Mouse (Mus musculus) naive thymus-derived CD4-positive, alpha-beta T cell, adult 2 months (primary cell): ENCODE results near the gene Rsad2.
"Not testable (repeated sequence)": the region's sequence is repeated elsewhere in the genome, so short reads cannot be mapped to it uniquely, and the experiment has no call there.

Source experiments
- DNase-seq: peaks from one replicate; pipeline ENCODE4 v3.0.0-alpha.2; 2011; ENCODE audit warnings: low read depth

Rsad2 gene

DNA sequence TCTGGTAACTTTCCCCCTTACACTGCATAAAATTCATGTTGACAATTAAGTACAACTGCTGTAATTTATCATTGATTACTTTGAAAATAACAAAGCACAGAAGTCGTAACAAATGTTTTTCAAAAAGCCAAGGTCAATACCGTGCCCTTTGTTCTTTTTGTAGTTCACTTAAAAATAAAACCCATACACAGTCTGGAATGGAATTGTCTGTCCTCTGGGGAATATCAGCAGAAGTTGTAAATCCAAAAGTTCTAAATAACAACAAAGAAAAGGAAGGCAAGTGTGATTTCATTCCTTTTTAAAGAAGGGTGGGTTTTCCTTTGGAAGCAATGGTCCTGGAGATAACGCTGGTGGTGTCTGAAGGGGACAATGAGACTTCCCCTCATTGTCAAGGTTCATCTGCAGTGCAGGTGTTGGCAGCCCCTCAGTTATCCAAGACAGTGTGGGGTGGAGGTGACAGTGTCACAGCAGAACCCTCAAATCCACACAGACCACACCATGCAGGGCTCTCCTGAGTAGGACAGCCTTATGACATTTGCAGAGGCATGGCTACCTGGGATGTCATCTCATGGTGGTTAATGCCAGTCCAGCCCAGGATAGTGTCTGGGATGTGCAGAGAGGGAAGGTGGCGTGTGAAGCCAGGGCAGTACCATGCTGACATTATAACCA is 9.7 kb downstream of the Rsad2 start:
- no peak for DNase-seq

DNA sequence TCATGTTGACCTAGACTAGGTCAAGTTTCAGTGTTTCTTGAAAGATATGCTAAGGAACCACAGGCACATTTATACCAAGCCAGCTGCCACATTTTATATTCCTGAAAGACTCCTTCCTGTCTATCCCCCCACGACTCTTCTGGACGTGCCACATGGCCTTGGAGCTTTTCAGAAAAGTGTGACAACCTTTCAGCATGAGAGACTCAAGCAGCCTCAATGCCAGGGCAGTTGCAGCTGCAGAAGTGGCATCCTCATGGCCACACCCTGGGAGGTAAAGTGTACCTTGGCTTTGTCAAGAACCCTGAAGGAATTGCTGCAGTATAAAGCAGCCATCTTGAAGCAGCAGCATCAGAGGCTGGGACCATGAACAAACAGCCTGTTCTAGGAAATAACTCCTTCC is 11.7 kb downstream of the Rsad2 start:
- no peak for DNase-seq

DNA sequence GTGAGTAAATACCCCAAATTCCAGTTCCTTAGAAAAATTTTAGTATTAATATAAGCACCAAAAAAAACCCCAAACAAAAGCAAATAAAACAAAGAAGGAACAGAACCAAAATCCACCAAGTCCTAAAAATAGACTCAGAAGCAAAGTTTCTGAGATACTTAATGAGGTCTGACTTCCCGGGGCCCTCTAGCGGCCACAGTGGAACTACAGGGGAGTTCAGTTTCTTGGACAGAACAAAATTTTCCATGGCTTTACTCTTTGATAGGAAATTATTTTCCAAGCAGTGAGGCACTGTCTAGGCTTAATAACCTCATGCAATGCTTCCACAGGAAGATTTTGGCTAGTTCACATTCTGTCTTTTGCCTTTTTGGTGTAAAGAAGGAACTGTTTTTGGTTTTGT is 12.2 kb downstream of the Rsad2 start:
- DNase-seq, result peak; percentile 74

DNA sequence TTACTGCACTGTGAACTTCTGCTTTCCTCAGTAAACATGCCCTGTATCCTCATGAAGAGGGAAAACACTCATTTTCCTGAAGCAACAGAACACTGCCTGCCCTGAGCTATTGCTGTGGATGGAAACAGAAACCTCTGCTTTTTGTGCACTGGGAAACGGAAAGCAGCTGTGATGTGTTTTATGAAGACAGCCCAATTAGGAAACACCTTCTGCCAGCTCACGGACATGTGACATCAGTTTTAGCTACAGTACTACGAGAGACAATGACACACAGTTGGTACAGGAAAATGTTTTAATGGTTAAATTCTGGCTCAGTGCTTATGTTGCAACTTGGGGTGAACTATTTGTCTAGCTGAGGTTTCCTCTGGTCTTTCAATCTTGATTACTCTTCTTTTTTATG is 16.9 kb downstream of the Rsad2 start:
- DNase-seq, result no peak

DNA sequence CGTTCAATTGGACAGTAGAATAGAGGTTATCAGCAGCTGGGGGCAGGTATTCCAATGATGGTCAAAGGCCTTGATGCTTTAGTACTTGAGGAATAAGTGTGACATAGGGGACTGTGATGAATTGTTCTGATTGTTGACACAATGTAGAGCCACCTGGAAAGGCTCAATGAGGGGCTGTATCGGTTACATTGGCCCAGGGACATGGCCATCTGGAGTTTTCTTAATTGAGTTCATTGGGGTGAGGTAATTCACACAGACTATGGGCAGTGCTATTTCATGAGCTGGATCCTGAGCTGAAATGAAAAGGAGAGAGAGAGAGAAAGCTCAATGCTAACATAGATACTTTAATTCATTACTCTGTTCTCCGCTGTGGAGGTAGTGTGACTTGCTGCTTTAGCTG is 18.3 kb downstream of the Rsad2 start:
- no peak for DNase-seq

DNA sequence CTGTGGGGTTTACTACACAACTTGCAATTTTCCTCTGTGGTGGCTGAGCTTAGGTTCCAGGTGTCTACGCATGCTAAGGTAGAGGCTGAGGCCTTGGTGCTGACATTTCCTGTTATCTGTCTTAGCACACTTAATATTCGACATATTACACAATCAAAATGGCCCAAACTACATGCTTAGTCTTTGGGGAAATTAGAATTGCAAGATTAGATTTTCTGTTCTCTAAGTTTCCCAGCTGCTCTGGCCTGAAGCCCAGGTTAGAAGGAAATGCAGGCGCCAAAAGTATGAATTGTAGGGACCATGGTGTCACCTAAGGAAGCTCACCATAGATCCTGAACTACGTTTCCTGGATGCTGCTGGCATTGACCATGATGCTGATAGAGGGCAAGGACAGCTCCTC is 19.9 kb downstream of the Rsad2 start:
- no peak for DNase-seq

DNA sequence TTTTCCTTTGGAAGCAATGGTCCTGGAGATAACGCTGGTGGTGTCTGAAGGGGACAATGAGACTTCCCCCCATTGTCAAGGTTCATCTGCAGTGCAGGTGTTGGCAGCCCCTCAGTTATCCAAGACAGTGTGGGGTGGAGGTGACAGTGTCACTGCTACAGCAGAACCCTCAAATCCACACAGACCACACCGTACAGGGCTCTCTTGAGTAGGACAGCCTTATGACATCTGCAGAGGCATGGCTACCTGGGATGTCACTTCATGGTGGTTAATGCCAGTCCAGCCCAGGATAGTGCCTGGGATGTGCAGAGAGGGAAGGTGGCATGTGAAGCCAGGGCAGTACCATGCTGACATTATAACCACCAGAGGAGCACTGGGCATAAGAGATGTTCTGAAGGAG is 27.5 kb downstream of the Rsad2 start:
- not testable (repeated sequence) for DNase-seq

DNA sequence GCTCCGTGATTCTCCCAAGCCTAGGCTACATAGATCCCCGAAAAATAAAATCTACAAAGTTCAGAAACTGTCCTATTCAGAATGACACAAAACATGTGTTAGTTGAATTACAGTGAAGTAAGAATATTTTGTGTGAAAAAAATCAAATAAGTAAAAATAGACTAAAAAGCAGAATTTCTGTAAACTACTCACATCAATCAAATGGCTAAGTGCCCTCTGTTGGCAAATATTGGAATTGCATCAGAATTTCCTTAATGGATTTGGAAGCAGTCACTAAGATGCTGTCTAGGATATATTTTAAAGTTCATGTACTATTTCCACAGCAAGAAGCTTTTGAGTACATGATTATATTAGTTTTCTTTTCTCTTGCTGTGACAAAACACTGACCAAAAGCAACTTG is 31.4 kb downstream of the Rsad2 start:
- DNase-seq, result peak; percentile 83

DNA sequence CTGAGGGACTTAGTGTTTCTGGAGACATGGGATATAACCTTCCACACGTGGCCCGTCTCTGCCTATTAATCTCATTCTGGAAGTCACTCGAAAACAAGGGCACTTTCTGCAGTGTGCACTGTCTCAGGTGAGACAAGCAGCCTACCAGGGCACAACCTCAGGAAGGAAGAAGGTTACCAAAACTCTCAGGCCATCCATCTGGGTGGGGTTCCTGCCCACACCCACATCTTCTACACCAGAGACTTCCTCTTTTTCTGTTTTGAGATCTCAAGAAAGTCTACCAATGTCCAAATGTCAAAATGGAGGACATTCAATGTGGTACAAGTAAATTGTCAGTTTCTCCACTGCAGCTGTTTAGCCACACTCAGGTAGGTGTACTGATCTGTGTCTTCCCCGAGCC is 37.9 kb downstream of the Rsad2 start:
- DNase-seq, result no peak

DNA sequence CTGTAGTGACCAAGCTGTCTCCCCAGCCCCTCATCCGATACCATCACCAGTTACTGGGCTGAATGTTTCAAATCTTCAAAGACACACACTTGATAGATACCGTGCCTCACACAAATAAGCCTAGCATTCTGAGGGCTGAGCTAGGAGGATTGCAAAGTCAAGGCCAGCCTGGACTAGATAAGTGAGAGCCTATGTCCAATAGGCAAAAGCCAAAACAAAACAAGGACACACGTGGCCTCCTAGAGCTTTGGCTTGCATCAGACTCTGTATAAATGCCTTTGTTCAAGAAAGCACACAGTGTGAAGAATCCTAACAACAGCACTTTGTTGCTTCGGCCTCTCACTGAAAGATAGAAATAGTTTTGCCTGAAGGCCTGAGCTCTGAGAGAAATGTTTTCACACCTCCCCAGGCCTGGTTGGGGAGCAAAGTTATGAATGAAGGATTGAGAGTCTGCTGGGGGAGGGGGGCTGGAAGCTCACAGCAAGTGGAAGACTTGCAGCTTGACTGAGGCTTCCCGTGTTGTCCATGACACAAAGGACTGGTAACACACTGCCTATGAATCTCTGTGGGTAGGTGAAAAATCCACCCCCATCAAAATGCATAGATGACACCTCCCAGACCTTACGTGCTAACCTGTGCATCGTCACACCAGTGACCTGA is 39.5 kb downstream of the Rsad2 start:
- DNase-seq, result no peak

DNA sequence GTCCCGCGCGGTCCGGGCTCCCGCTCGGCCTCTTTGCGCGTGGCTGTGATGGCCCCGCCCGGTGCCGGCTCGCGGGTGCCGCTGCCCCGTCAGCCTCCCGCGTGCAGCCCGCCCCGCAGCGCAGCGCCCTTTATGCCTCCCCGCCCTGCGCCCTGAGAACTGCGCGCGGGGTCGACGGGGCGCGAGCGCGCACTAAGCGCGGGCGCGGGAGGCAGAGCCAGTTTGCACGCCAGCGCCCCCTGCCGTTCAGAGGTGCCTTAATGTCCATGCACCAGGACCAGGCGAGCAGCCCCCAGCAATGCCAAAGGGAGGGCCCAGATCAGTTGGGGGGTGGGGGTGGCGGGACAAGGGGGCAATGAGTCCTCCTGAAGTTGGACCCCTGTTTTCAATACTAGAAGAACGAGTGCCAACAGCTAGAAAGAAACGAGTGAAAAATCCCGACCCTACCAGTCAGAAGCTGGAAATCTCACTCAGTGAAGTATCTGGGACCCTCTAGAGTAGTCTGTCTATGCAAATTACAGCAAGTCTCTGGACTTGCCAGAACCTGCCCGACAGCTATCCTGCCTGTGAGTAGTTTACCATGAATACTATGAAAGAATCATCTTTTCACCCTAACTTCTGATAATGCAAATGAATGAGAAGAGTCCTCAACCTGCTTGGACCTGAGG is 41.0 kb downstream of the Rsad2 start, which contains the start of gene Rnf144a:
Gene Rnf144a, minus strand, starts transcription at position 151 of the 668 bp plus-strand sequence.
- DNase-seq, result peak; percentile 94

DNA sequence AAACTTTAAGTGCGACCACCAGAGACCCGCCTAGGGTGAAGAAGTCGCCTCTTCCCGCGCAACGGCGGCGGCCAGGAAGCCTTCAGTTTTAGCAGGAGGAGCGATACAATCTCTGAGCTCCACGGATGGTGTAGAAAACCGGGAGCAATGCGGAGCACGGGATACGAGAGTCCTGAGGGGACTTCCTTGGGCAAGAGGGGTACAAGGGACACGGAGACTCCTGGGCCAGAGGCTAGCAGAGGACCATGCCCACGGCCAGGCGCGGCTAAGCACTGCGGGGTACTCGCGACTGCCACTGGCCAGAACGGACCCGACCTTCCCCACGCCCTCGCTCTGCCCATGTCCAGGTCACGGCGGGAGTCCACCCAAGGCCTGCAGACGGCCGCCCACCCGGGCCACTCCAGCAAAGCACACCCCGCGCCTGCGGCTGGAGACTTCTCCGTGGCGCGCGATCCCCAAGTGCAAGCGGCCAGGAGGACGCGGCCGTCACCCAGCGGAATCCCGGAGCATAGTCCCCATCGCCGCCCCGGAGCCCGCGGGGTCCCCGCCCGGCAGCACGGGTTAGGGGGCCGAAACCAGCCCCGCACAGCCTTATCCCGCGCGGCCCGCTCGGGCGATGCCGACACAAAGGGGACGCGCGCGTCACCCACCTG is 41.7 kb downstream of the Rsad2 start:
- no peak for DNase-seq

DNA sequence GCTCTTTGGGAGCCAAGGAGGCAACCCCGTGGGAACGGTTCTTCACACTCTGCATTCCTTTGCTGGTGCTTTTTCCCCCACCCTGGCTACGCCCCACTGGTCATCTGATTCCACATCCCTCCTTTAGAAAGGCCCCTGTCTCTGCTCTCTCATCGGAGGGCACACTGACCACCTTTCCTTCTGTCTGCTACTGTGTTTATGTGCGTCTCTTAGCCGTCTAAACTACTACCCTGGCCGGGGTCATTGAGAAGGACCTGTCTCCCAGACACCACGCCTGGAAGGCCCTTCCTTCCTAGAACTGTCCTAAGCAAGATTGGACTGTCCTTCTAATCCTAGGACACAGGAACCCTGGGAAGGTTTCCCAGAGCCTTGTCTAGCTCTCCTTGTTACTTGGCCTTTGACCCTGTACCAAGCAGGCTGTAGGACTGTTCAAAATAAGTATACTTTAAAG is 42.3 kb downstream of the Rsad2 start:
- DNase-seq, result no peak

DNA sequence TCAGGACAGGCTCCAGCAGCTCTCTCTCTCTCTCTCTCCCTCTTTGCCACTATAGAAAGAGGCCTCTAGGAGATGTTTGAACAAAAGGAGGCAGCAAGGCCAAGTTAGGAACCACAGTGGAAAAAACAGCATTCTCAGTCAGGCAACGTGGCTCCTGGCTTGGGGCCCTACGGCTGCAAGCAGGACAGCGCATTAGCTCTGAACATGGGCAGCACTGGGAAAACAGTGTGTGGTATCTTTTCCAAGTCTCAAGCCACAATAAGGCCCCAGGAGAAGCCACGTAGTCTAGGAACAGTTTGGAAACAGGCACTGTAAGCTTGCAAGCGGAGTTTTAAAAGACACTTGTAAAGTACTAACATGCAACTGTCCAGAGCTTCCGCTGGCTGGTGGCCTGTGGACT is 43.5 kb downstream of the Rsad2 start:
- DNase-seq, result no peak

DNA sequence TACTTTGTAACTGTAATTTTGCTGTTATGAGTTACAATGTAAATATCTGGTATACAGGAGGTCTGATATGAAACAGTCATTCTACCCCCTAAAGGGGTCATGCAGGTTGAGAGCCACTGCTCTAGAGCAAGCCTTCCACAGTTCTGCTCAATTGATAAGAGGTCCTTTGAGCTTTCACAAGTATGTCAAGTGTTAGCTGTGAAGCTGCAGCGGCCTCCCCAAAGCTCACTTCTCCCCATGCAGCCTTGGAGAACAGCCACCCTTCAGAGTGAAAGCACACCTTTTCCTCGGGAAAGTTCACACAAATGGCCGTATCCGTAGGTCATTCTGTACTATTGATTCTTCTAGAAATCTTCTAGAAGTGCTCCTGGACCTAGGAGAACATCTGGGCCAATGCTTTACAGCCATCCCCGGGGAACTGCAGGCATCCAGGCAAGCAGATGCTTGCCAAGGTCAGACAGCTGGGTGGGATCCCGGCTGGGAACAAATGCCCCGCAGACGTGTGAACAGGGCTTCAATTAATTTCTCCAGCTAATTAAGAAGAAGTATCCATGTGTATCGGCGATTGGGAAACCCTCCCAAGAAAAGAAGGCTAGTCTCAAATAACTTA is 44.3 kb downstream of the Rsad2 start:
- no peak for DNase-seq

DNA sequence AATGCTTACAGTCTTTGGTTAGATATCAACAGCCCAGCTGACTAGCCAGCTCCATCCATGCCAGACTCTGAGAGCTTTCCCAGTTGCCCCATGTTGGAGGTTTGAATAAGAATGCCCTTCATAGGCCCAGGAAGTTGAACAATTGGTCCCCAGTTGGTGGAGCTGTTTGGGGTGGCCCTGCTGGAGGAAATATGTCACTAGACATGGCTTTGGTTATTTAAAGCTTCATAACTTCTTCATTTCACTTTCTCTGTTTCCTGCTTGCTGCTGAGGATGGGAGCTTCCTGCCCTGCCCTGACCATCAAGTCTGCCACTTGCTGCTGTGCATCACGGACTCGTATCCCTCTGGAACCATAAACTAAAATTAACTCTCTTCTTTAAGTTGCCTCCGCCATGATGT is 45.8 kb downstream of the Rsad2 start:
- no peak for DNase-seq

DNA sequence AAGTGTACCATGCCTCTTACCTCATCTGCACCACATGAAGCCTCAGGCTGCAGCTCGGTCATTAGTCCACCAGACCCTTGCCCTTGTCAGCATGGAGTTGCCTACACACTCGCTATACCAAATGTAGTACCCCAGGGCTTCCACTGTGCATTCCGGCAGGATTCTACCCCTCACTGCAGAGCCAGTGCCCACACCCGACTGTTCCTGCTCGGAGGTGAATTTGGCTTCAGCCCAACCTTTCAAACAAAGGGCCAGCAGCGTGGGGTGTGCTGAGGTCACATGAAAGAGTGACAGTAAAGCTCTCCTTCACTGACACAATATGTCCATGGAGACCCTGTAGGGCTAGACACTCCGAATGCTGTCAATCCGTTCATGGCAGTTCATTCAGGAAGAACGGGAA is 47.5 kb downstream of the Rsad2 start:
- no peak for DNase-seq

DNA sequence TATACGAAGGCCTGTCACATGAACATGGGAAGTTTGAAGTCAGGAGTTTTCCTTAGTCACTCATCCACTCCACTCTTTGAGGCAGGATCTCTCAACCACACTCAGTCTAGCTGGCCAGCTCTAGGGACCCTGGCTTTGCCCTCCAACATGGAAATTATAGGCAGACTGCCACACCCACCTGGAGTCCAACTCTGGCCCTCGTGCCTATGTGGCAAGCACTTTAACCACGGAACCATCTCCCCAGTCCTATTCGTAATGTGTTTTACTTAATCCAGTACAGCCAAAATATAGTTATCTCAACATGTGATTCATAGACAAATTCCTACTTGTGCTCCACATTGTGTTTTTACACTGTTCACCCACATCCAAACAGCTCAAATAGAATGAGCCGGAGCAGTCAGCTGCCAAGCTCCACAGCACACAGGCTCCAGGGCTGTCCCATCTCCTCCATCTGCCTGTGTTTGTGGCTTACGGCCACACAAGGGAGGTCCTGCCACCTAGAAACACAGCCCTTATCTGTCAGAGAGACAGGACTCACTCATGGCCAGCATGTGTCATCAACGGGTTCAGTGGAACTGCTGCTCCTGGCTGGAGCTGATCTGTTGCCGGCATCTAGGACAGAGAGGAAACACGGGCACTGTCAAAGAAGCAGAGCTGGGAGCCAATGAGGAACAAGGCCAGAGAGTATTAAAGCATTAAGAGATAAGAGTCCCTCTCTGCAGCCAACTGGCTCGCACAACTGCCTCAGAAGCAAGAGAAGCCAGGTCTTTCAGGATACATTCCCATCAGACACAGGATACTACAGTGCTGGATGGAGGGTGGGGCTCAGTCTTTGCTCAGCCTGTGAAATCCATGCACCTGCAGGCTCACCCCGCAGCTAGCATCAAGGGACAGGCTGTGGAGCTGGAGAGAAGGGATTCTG is 51.2 kb downstream of the Rsad2 start:
- no peak for DNase-seq

DNA sequence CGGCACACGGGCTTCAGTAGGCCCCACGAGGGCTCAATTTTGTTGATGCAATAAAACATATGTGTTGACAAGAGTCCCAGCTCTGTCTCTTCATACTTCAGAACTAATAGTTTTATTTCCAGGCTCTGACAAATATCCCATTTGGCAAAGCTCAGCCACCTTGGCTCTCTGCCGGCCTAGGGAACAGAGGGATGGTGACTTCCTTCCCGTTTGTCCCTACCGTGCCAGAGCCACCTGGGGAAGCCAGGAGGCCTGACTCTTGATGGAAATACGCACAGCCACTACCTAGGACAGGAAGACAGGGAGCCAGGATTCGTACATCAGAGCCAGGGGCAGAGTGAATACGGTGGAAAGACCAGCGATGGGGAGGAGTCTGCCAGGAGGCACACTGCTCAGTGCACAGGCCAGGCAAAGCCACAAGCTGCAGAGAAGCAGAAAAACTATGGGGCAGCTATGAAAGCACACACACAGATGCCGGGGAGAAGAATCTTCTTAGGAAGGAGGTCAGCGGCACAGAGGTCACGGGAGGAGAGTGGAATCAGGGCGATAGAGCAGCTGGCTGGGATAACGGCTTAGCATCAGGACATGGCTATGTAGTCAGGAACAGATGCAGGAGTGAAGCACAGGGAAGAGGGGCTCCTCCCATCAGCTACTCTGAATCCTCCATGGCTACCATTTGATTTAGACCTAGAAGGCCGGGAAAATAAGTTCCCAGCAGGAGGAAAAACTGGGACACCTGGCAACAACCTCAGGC is 52.7 kb downstream of the Rsad2 start:
- DNase-seq, result no peak

DNA sequence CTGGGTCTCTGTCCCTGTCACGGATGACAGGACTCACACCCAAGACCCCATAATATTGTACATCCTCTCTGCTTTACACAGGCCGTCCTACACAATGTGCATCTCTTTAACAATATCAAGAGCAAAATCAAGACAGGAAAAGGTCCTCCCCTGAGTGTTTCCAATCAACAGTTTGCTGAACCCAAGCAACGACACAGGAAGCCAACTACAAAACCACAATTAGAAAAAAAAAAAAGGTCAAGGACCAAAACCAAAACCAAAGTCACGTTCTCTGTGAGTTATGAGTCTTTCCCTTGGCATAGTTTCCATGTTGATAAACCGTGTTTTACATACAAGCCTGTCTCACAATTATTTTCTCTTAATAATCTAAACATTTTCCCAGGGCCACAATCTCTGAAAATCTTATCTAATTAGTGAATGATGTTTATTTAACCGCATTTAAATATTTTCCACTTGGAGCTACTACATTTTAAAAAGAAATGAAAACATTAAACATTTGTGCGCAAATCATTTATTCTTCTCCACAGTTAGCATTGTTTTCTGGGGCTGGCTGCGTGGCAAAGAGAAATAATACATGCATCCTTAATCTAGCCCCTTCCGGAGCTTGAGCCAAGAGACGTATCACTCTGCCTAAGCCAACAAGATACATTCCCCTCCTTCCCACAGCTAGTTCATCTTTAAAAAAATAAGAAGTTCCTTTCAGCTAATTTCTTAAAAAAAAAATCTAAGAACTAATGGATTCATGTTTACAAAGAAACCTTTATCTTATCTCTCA is 54.4 kb downstream of the Rsad2 start:
- DNase-seq, result peak; percentile 84
